Mouse (Mus musculus) cerebellum, postnatal 10 days (tissue): ENCODE measurements around the gene Iqce.

ENCODE experiments used
- DNase-seq, 2 experiments: peaks; one replicate each; pipeline ENCODE4 v3.0.0; 2021; ENCODE audit warnings: mixed read lengths in 2 of 2

Gene Iqce

DNA sequence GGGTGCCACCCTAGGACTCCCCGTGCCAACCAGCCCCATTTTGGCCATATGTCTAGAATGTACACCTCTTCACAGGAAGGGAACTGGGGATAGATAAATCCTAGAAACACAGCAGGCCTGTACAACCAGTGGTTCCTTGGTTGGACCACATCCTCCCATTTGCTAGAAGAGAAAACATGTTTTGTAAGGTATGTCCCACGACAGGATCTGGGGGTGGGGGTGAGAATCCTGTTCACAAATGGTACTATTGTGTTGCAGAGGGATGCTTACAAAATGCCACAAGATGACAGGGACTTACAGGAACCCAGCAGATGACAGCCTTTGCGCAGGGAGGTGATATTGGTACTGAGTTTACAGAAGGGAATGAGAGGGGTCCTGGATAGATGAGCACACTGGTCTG lies 64.2 kb downstream of the Iqce start:
- no peak for DNase-seq

DNA sequence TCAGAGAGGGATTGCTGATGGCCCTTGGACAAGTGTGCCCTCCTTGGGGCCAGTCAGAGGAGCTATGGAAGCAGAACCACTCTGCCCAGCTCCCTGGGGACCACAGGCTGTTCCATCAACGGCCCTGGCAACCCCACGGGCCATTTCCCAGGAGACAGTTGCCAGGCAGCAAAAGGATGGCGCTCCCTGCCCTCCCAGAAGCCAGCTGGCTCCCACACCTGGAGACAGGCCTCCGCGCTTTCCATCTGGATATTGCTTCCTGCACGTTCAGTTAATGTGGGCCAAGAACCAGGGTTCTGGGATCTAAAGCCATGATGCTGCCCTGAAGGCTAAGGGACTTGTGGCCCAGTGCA lies 65.1 kb downstream of the Iqce start:
- DNase-seq, result peak; percentile 70 to 80

DNA sequence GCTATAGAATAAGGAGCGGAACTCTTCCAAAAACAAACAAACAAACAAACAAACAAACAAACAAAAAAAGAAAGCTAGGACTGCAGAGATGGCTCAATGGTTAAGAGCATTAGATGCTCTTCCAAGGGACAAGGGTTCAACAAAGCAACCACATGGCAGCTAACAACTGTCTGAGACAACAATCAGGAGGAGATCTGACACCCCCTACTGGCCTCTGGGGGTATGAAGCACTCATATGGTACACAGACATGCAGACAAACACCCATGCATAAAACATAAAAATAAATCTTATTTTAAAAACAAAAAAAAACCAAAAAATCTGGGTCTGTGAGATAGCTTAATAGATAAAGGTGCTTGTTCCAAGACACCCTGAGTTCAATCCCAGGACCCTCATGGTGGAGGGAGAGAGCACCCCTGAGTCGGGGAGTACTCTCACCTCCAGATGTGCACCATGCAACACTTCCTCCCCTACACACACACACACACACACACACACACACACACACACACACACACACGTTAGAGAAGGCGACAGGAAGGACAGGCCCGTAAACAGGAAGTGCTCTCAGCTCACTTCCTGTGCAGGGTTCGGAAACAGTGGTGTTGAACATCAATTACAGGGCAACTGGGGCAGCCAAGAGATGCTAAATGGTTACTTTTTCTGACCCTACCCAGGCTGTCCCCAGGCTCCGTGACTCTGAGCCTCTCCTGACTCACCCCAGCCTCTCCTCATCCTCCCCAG lies 65.7 kb downstream of the Iqce start:
- DNase-seq, result peak in 1 of 2 experiments; percentile 41

DNA sequence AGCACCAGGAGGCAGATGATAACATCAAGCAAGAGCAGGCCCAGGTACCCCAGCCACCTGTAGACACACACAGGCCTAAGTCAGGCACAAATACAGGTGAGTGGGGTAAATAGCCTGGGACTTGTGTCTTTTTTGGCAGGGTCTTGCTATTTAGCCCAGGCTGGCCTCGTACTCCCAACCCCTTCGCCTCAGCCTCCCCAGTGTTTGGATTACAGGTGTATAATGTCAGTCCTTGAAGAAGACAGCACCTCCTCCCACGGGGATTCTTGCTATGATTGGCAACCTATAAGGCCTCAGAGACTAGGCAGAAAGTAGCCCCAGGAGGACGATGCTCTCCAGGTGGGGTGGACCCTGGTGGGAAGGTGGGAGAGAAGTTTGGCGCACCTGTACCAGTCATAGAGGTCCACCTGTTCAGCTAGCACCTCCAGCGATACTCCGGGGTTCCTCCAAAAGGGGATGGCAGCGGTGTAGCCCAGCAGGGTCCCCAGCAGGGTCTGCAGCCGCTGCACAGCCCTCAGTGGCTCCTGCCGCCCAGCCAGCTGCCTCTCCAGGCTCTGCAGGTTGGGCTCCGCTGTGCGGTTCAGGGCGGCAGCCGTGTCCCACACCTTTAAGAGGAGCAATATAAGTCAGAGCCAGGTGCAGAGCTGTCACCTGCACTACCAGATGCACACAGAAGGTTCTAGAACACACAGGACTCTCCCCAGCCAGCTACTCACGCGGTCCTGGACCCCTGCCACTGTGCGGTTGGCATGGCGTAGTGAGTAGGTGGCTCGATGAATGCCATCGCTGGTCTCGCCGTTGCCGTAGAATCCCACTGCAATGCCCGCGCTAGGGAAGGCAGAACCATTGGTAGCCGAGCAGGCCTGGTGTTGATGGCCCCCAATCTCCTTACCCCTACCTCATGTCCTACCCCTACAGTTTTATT lies 67.1 kb downstream of the Iqce start:
- DNase-seq, result peak in 1 of 2 experiments; percentile 50

- peak; percentile 26 to 59 for DNase-seq
These were observed 68.7 kb downstream of the Iqce start for GRCm38 (mm10) chr5:140633432-140633831.

DNA sequence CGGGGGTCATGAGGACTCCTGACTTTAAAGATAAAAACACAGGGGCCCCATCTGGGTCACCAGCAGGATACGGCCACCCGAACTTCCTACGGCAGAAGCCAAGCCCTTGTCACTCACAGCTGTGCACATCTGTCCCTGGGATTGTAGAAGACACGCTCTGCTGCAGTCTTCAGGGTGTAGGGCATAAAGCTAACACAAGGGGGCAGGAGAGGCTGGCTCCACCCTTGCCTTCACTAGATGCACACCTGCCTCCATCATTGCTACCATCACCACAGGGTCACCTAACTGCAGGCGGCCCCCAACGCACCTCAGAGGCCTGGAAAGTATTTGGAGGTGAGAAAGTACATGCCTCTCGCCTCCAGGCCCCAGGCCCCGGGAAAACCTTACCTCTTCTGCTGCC lies 73.2 kb downstream of the Iqce start:
- peak in 1 of 2 experiments; percentile 40 for DNase-seq

DNA sequence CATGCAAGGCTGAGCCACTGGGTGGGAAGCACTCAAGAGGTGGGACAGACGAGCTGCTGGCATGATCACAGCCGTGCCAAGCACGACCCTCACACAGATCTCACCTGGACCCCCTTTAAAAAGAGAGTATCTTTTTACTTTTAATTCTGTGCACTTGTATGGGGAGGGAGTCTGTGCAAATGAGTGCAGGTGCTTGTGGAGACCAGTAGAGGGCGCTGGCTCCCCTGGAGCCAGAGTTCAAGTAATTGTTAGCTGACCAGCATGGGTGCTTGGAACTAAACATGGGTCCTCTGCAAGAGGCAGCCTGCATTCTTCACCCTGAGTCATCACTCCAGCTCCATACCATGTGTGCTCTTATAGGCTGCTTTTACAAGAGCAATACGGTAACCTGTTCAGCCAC lies 74.6 kb downstream of the Iqce start:
- no peak for DNase-seq

- no peak for DNase-seq
These were observed 77.2 kb downstream of the Iqce start for GRCm38 (mm10) chr5:140624961-140625360.

DNA sequence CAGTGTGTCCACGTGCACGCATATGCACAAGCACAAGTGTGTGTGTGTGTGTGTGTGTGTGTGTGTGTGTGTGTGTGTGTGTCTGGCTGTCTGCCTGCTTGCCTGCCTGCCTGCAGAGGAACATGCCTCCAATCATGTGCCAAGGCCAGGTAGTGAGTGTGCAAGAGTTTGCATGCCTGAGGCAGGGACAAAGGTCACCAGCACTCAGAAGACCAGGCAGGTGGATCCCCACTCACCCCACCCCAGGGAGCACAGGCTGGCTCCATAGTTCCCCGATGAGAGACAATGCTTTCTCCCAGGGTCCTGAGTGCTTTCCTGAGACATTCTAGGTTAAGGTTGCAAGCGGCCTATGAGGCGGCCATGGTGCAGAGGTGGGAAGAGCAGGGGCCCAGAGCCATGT lies 77.9 kb downstream of the Iqce start:
- no peak for DNase-seq

DNA sequence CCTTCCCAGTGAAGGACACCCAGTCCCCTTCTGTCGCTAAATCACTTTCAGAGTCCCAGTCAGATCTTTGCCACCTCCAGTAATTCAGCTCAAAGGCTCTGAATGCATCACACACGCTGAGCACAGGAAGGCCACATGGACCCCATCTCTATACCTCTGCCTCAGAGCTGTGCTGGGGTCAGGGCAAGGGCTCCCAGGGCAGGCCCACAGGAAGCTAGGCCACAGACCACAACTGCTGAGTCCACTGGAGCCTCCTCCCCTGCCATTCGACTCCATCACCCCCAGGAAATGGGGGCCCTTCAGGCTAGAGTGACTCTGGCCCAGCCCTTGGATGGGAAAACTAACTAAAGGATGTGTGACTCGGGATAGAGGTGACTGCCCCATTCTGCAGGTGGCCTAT lies 78.4 kb downstream of the Iqce start:
- no peak for DNase-seq

DNA sequence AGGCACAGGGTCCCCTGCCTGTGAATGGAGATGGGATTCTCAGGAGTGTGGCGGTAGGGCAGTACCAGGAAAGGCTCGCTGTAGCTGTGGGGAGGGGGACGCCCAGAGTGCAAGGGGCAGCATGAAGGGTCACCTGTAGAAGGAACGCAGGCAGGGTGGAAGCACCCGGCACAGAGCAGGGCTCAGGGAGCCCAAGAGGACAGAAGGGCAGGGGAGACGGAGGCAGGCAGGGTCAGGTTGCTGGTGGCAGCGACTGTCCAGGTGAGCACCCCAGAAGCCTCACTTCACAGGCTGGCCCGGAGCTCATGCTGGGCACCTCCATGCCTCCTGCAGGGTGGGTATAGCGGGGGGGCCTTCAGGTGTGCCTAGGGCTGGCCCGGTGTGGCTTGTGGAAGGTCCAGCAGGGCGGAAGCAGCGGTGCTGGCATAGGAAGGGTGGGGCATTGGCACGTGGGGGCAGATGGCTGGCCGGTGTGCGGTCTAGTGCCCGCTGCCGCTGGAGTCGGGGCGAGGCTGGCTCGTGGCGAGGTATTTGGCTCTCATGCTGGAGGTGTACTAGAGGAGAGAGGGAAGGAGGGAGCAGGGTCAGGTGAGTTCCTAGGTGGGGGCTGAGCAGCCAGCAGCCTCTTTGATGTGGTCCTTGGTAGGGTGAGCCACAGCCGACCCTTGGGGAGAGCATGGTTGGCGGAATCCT lies 79.1 kb downstream of the Iqce start:
- DNase-seq, result no peak

- peak; percentile 59 to 62 for DNase-seq
These were observed 80.7 kb downstream of the Iqce start for GRCm38 (mm10) chr5:140621517-140621916.

- DNase-seq, result no peak
These were observed 81.1 kb downstream of the Iqce start for GRCm38 (mm10) chr5:140621092-140621491.

DNA sequence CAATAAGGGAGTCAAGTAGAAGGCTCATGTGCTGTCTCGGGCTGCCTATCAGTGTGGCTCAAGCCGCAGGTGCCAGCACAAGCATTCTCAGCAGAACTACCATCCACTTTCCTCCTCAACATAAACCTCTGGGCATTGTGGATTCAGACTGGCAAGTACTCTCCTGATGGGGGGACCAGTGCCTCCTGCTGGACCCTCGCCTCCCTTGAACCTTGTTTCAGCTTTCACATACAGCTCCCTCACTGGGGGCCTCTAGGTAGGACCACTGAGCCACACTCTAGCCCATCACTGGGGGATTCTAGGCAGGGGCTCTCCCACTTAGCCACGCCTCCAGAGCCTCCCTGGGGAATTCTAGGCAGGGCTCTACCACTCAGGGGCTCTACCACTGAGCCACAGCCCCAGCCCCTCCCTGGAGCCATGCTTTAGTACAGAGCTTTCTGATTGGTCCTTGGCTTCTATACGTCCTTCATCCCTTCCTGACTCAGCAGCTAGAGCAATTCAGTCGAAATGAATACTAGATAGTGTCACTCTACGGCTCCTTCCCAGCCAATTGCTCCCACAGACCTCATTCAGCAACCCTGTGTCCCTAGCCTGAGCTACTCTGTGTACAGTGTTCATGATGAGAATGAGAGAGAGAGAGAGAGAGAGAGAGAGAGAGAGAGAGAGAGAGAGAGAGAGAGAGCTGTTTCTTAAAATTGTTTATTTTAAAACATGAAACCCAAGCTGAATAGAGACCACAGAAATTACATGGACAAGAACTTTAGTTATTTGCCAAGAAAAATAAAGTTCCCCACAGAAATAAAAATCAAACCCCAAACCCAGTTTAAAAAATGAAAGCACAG lies 82.1 kb downstream of the Iqce start:
- DNase-seq, result no peak

GRCm38 (mm10) chr5:140619151-140619771 lies 82.9 kb downstream of the Iqce start:
- DNase-seq, result peak; percentile 89 to 91

DNA sequence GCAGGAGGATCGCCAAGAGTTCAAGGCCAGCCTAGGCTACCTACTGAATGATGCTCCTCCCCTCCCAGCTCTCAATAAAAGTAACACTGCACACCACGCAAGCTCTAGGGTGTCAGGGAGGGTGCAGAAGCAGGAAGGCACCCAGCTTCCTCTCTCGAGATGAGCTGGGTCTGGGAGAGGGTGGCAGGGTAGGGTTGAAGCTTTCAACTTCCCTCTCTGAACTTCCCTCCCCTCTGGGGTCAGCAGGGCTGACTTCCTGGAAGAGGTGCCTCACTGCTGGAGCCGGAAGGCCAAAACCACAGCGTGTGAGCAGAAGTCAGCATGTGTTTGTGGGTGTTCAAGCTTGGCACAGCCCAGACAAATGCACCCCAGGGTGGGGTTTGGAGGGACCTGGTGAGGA lies 84.5 kb downstream of the Iqce start:
- DNase-seq, result no peak

- no peak for DNase-seq
These were observed 85.5 kb downstream of the Iqce start for GRCm38 (mm10) chr5:140616691-140617090.

GRCm38 (mm10) chr5:140616110-140616503 lies 86.1 kb downstream of the Iqce start:
- DNase-seq, result no peak

- no peak for DNase-seq
These were observed 86.7 kb downstream of the Iqce start for GRCm38 (mm10) chr5:140615321-140616109.

GRCm38 (mm10) chr5:140614837-140615236 lies 87.3 kb downstream of the Iqce start:
- no peak for DNase-seq

DNA sequence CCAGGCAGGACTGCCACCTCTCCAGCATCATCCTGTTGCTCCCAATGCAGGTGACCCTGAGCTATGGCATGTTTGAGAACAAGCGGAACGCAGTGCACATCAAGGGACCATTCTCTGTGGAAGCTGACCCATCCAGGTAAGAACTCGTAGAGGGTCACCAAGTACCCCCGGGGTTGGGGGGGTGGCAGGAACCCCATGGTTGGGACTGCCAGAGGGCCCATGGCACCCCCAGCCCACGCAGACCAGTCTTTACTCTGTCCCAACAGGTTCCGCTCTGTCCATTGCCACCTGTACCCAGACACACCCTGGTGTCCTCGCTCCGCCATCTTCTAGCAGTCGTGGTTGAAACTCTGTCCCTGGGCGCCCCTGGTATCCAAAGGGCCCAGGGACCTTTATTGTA lies 88.0 kb downstream of the Iqce start:
- no peak for DNase-seq
